Mouse (Mus musculus) ovary, adult 18-20 months (tissue): ENCODE measurements around the gene Knop1.

Experiments used
- DNase-seq: peaks from one replicate; pipeline ENCODE4 v3.0.0; 2022; ENCODE audit warnings: low spot score, mixed read lengths

Gene Knop1

DNA sequence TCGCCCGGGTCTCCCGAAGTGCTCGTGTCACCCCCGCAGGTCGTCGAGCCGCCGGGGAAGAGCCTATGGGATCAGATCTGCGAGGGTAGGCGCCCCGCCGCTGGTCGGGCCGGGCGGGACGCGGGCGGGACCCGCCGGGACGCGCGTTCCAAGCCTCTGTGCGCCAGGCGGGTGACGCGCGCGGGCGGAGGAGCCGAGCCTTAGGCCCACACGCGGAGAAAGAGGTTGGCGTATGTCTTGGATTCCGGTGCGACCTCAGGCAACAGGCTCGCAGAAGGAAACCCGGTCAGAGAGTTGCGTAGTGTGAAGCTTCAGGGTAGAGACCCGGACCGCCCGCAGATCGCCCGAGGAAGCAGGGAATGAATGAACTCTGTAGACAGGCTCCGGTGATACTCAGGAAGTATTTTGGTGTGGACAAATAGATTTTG, at the start of gene Knop1:
Gene Knop1, minus strand, starts transcription at position 378 of the 428 bp plus-strand sequence.
- DNase-seq: no peak

GRCm38 (mm10) chr7:118904530-118904929, 48.5 kb upstream of the Knop1 start:
- DNase-seq: no peak

- no peak for DNase-seq
Observed at GRCm38 (mm10) chr7:118903879-118904278, 47.8 kb upstream of the Knop1 start.

- DNase-seq: peak; percentile 19
Observed at GRCm38 (mm10) chr7:118902944-118903343, 46.9 kb upstream of the Knop1 start.

DNA sequence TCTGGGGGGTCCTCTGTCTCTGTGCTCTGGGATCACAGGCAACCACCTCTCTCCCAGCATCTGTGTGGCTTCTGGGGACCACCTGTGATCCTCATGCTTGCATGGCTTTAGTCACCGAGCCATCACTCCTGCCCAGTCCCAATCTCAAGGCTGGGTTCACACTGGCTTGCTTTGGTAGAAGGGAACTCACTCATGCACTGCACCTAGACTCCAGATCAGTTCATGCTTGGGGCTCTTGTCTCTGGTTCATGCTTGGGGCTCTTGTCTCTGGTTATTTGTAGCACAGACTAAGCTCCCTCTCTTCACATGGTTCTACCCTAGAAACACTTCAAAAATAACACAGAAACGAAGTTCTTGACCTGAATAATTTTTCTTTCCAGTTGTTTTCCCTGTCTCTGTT, 44.0 kb upstream of the Knop1 start:
- DNase-seq: no peak

- no peak for DNase-seq
Observed at GRCm38 (mm10) chr7:118898063-118898462, 42.0 kb upstream of the Knop1 start.

- DNase-seq: no peak
Observed at GRCm38 (mm10) chr7:118895469-118896450, 39.7 kb upstream of the Knop1 start.

GRCm38 (mm10) chr7:118889046-118889680, 33.1 kb upstream of the Knop1 start:
- no peak for DNase-seq

- DNase-seq: no peak
Observed at GRCm38 (mm10) chr7:118887303-118888055, 31.4 kb upstream of the Knop1 start.

GRCm38 (mm10) chr7:118884969-118885368, 28.9 kb upstream of the Knop1 start:
- DNase-seq: no peak

DNA sequence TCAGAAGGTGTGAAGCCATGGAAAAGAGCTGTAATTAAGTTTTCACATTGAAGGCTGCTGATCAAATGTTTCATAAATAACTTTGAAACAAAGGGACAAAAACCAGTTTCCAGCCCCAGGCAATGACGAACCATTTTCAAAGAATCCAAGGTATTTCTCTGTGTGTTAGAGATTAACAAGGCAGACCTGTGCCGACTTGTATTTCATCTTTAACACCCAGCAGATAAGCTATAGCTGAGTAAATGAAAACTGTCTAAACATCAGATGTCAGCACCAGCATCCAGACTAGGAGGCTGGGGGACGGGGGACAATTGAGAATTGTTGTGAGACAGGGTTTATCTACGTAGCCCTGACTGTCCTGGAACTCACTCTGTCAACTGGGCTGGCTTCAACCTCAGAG, 27.9 kb upstream of the Knop1 start:
- no peak for DNase-seq

DNA sequence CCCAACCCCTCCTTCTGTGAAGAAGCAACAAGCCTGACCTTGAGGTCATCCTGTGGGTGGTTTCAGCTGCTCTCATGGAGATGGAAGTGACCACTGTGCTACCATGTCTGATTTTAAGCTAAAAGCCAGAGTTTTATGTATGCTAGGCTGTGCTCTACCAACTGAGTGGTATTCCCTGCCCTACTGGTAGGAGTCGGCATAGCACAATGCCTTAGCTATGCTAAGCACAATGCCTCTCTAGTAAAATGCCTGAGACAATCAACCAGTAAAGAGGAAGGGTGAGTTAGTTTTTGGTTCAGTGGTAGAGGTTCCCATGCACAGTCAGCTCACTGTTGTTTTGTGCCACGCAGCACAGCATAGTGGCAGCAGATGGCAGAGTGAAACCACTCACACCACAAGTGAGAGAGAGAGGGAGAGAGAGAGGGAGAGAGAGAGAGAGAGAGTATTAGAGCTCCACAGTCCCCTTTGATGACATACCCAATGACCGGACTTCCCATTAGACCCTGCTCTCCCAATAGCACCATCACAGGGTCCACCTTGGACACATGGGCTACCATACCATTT, 23.5 kb upstream of the Knop1 start:
- DNase-seq: no peak

DNA sequence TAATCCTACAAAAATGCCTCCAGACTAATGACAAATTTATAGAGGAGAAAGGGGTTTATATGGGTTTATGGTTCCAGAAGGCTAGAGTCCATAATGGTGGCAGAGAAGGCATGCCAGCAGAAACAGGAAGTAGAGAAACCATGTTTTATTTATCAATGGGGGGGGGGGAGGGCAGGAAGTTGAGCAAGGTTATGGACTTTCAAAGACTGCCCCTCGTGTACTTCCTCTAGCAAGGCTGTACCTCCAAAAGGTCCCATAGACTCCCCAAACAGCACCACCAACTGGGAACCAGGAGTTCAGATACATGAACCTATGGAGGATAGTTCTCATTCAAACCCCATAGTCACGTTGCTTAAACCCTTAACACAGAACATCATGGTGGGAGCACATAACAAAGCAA, 9.3 kb upstream of the Knop1 start:
- DNase-seq: no peak

DNA sequence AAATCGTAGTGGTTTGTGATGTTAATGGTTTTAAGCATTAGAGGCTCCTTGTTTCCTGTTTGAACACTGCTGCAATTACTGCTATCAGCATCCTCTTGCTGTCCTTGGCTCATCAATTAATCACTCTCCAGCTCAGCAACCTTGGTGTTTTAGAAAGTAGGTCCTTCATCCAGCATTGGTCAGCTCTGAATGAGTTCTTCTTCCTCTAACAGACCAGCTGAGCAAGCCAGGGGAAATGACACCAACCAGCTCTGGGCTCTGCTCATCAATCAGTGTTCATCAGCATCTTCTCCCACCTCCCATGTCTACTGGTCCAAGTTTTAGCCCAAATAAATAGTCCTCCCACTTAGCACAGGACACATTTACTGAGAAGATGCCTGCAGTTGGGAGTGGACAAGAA, 2.6 kb upstream of the Knop1 start:
- no peak for DNase-seq

DNA sequence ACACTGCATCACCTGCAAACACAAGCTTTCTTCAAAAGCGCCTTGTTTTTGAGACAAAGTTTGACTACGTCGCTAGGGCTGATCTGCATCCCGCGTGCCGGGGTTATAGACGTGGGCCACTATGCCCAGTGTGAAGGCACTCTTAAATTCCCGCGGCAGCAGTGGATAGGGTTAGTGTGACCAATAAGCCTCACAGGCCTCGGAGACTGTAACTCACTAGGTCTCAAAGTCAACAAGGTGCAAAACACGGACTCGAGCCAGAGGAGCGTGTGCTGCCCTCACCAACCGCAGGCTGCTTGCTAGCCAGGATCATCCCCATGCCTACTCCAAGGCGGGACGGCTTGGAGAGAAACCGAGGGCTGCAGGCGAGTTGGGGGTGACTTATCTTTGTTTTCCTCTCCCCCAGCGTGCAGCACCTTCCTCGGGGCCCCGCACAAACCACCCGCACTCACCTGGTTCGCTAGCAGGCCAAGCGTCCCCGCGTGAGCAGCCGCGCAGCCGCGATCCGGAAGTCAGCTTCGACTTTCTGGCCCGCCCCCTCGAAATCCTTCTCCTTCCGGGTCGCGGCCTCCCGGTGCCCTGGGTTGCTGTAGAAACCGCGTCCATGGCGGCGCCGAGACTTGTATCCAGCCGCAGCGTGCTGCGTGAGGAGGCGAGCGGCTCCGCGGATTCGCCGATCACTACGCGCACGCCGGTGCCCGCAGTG, 730 bp downstream of the Knop1 start, which contains the start of gene Iqck:
Gene Iqck, plus strand, starts transcription at position 582 of the 706 bp plus-strand sequence.
- peak; percentile 83 for DNase-seq

DNA sequence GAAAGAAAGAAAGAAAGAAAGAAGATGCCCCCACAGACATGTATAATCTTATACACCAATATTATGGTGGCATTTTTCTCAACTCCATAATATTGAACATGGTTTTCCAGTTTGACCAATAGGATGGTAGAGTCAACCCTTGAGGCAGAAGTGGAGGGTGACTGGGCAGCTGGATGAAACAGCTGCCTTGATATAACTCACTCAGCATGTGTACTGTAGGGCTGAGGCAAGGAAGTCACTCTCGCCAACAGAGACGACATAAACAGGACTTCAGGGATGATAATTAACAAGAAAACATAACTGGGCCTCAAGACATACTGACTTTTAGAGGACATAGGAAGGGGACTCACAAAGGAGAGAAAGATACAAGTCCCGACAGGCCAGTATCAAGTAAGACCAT, 1.4 kb downstream of the Knop1 start:
- DNase-seq: no peak

GRCm38 (mm10) chr7:118852611-118853010, 3.4 kb downstream of the Knop1 start:
- no peak for DNase-seq

- DNase-seq: peak; percentile 50
Observed at GRCm38 (mm10) chr7:118851571-118851970, 4.5 kb downstream of the Knop1 start.

- no peak for DNase-seq
Observed at GRCm38 (mm10) chr7:118850676-118851290, 5.3 kb downstream of the Knop1 start.

DNA sequence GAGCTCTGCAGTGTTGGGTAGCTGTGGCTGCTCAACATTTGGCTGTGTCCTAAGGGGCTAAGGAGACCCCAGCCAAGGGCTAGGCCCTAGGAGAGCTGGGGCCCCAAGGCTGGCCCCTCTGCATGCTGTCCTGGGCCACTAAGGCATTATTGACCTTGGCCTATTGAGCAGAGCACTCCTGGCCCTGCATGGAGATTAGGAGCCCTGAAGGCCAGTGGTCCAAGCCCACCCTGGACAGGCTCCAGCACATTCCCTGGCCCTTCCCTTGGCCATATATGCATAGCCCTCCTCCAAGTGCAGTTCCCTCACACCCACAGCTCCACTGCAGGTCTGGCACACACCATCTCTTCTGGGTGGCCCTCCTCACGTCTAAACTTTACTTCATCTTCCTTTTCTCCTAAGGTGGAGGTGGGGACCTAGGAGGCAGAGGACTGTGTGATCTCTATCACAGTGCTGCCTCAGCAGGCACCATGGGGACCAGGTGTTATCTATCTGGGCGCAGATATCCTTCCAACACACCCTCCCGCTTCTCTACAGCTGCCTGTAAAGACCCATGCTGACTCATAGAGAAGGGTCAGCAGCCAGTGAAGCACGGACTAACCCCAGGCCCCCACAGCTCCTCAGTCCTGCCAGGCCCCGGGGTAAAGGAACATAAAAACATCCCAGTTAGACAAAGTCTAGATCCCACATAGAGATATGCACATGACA, 6.4 kb downstream of the Knop1 start:
- DNase-seq: no peak
